Mouse (Mus musculus) midbrain, postnatal 0 days (tissue): ENCODE data around the gene Pitpnc1. TPM values are rescaled to one million over a fixed set of nuclear protein-coding genes. Genes with fewer than 3 reads are reported as not detected.

ENCODE experiments used
- ATAC-seq: fragments of 200-750 bp; cut with Nextera tagmentation; 2 replicates; pipeline ENCODE4 v1.8.0; 2017; ENCODE audit warnings: moderate number of reproducible peaks, mild to moderate bottlenecking, moderate TSS enrichment, moderate library complexity; ENCODE audit not compliant: low FRiP score
- DNase-seq: peaks from one replicate; pipeline ENCODE4 v3.0.0-alpha.2; 2015; ENCODE audit warnings: low spot score
- H3K27ac ChIP-seq: fragments of 300-500 bp; sonication (generic); 2 replicates; pipeline ENCODE4 v1.5.1; 2014; ENCODE audit warnings: low read depth, mild to moderate bottlenecking, low read length, mixed read lengths
- H3K27me3 ChIP-seq: fragments of 300-500 bp; sonication (generic); 2 replicates; pipeline ENCODE4 v1.6.1; 2014; ENCODE audit warnings: low read length, control low read depth, mixed read lengths; ENCODE audit not compliant: insufficient read depth
- H3K36me3 ChIP-seq: fragments of 300-500 bp; sonication (generic); 2 replicates; pipeline ENCODE4 v1.6.1; 2014; ENCODE audit warnings: low read length, control low read depth, mixed read lengths; ENCODE audit not compliant: insufficient read depth
- H3K4me1 ChIP-seq: fragments of 300-500 bp; sonication (generic); 2 replicates; pipeline ENCODE4 v1.6.1; 2014; ENCODE audit warnings: mild to moderate bottlenecking, control low read depth, antibody characterized with exemption, low read length, mixed read lengths; ENCODE audit not compliant: insufficient read depth
- H3K4me2 ChIP-seq: fragments of 300-500 bp; sonication (generic); 2 replicates; pipeline ENCODE4 v1.6.1; 2014; ENCODE audit warnings: low read depth, mild to moderate bottlenecking, low read length, mixed read lengths; ENCODE audit not compliant: poor library complexity, severe bottlenecking
- H3K4me3 ChIP-seq: fragments of 300-500 bp; sonication (generic); 2 replicates; pipeline ENCODE4 v1.5.1; 2014; ENCODE audit warnings: low read depth, mild to moderate bottlenecking, low read length, moderate library complexity
- H3K9ac ChIP-seq: fragments of 300-500 bp; sonication (generic); replicated peaks from 2 replicates; pipeline ENCODE4 v1.6.1; 2014; ENCODE audit warnings: mild to moderate bottlenecking, low read length, moderate library complexity, mixed read lengths; ENCODE audit not compliant: poor library complexity, severe bottlenecking
- H3K9me3 ChIP-seq: fragments of 300-500 bp; sonication (generic); 2 replicates; pipeline ENCODE4 v1.6.1; 2016; ENCODE audit warnings: low read length, control low read depth
- CTCF ChIP-seq: IDR thresholded peaks from 2 replicates; pipeline ENCODE4 v1.5.1; 2016; ENCODE audit warnings: antibody characterized with exemption, mild to moderate bottlenecking
- WGBS: fragments of 180-500 bp; shearing (Covaris S2); extraction: QIAGEN DNeasy Blood & Tissue Kit; methylation state at CpG from one replicate; pipeline ENCODE4 v1.1.7; 2014; 5-methylcytosine and 5-hydroxymethylcytosine counted together
- polyA plus RNA-seq: library from polyadenylated mRNA; unstranded; fragments of >200 nt; fragmentation: Nextera tagmentation; extraction: Ambion mirVana; gene quantifications from 2 replicates; pipeline ENCODE4 v1.2.1, GENCODE M21; 2015
- total RNA-seq: library from RNA; depleted of rRNA; stranded (reverse); fragments of >200 nt; gene quantifications from 2 replicates; pipeline ENCODE4 v1.2.3, GENCODE M21; 2014

The Pitpnc1 gene
- total and polyA plus RNA-seq, 2 experiments from 2014 or later = 54.0 to 56.5 TPM

DNA sequence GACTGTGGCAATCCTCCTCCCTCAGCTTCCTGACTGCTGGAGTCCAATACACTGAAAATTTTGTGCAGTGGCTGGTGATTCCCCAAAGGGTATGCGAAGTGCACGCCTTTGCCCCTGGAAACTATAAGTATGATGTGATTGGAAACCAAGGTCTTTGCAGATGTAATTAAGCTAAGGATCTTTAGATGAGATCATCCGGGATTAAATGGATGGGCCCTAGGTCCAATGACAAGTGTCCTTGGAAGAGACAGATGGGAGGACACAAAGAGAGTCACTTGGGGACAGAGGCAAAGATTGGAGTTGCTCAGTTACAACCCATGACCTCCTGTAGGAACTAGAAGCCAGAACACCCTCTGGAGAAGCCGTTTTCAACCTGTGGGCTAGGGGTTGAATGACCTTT, 233.0 kb downstream of the Pitpnc1 start:
- H3K27ac ChIP-seq = no peak overlapping the region
- DNase-seq (no peak), ATAC-seq (no peak)
- no peaks in the 10 kb centered on the region for H3K4me1 ChIP-seq
- 0 out of 2 replicates have a peak, but pooled peaks cover 2% of the 10 kb centered on the region for H3K36me3 ChIP-seq
- TF ChIP-seq CTCF = no peak
- no peak overlapping the region for H3K9ac ChIP-seq
- whole genome bisulfite sequencing = 97% methylated on average over 4 of the region's 4 CpGs
- H3K27me3 ChIP-seq = no peaks in the 10 kb centered on the region
- H3K9me3 ChIP-seq = no peaks in the 10 kb centered on the region
- H3K4me3 ChIP-seq = no peak overlapping the region
- no peak overlapping the region for H3K4me2 ChIP-seq

DNA sequence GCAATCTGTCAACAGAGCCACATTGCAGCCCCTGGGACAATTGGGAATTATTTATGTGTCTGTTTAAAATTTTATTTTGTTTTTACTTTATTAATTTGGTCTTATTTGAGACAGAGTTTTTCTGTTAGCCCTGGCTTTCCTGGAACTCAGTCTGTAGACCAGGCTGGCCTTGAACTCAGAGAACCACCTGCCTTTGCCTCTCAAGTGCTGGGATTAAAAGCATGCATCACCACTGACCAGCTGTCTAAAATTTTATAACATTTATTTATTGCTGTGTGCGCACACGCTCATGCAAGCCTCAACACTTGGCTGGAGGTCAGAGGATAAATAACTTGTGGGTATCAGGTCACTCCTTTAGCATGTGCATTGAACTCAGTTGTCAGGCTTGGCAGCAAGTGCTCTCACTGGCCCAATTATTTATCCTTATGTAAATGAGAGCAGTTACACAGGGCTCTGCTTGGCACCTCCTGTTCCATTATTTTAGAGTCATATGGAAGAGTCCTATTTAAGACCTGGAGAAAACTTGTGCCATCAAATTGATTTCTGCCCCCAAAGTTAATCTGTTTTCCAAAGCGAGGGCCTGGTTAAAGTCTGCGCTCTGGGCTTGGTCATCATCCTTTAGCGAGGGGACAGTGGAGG, 237.1 kb downstream of the Pitpnc1 start:
- no peak for ATAC-seq
- Histone ChIP-seq H3K27ac (no peak overlapping the region), H3K4me1 (no peaks in the 10 kb centered on the region), H3K27me3 (no peaks in the 10 kb centered on the region), H3K9me3 (no peaks in the 10 kb centered on the region), H3K36me3 (peaks cover 9% of the 10 kb centered on the region; the same call in 1 of the 2 replicates), H3K4me3 (no peak overlapping the region), H3K9ac (no peak overlapping the region), H3K4me2 (no peak overlapping the region)
- 85% methylated on average over 5 of the region's 5 CpGs for WGBS
- TF ChIP-seq CTCF = no peak
- no peak for DNase-seq

DNA sequence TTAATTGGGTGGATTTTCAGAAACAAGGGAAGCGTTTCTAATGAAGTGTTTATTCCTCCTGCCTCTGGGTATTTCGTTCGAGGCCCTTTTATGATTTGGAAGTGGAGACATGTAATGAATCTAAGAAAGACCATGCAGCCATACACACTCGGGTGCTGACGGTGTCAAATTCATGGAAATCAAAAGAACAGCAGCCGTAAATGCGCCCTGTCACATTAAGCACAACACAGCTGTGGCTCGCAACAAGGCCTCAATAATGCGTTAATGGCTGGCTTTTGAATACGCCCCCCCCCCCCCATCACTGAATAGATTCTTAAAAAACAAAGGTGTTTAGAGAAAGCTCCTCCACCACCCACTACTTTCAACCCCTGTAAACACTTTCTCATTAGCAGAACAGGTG, 240.4 kb downstream of the Pitpnc1 start:
- no peaks in the 10 kb centered on the region for H3K4me1 ChIP-seq
- no peak for ATAC-seq
- 64% methylated on average over 10 of the region's 10 CpGs for WGBS
- no peak overlapping the region for H3K4me3 ChIP-seq
- no peak overlapping the region for H3K9ac ChIP-seq
- no peak for TF ChIP-seq CTCF
- H3K9me3 ChIP-seq = no peaks in the 10 kb centered on the region
- DNase-seq = no peak
- no peaks in the 10 kb centered on the region for H3K27me3 ChIP-seq
- no peak overlapping the region for H3K4me2 ChIP-seq
- H3K27ac ChIP-seq = no peak overlapping the region
- H3K36me3 ChIP-seq = peaks cover 12% of the 10 kb centered on the region; the same call in 1 of the 2 replicates

DNA sequence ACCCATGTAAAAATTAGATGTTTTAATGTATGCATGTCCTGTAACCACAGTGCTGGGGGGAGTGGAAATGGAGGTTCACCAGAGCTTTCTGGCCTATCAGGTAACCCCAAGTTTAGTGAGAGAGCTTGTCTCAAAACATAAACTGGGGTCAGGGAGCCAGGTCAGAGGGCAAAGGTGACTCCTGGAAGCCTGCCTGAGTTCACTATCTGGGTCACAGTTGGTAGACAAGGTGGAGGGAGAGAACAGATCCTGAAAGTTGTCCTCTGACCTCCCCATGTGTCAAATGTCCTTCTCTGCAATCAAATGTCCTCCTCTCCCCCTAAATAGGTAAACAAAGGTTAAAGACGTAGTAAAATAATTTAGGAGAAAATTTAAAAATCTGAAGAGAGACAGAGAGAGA, 244.1 kb downstream of the Pitpnc1 start:
- no peak for ATAC-seq
- no peak overlapping the region for H3K4me3 ChIP-seq
- peaks cover 5% of the 10 kb centered on the region; the same call in 1 of the 2 replicates for H3K4me1 ChIP-seq
- no peak for TF ChIP-seq CTCF
- H3K9me3 ChIP-seq = no peaks in the 10 kb centered on the region
- H3K4me2 ChIP-seq = no peak overlapping the region
- no peaks in the 10 kb centered on the region for H3K27me3 ChIP-seq
- H3K27ac ChIP-seq = no peak overlapping the region
- no peak overlapping the region for H3K9ac ChIP-seq
- no peak for DNase-seq
- WGBS = 96% methylated on average over 1 of the region's 1 CpGs
- peaks cover 5% of the 10 kb centered on the region; the same call in 1 of the 2 replicates for H3K36me3 ChIP-seq

DNA sequence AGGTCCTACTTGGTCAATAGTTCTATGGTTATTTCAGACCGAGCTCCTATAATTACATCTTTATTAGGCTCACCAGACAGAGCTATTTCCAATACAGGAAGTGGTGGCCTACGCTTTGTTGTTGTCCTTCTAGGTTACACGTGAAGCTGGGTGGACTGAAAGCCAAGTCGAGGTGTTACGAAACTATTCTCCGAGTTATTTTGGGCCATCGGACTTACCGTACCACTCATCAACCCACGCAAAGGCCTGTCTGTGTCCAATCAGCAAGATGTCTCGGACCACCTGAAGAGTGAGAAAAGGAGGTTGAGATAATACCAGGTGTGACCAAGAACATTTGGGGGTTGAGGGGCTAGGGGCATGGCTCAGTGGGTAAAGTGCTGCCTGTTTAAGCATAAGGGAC, 244.5 kb downstream of the Pitpnc1 start:
- Histone ChIP-seq H3K36me3 (peaks cover 5% of the 10 kb centered on the region; the same call in 1 of the 2 replicates), H3K9ac (no peak overlapping the region), H3K4me3 (no peak overlapping the region), H3K4me2 (no peak overlapping the region), H3K27me3 (no peaks in the 10 kb centered on the region), H3K4me1 (peaks cover 5% of the 10 kb centered on the region; the same call in 1 of the 2 replicates), H3K27ac (no peak overlapping the region), H3K9me3 (no peaks in the 10 kb centered on the region)
- ATAC-seq = no peak
- no peak for DNase-seq
- TF ChIP-seq CTCF = no peak
- WGBS = 96% methylated on average over 10 of the region's 10 CpGs

DNA sequence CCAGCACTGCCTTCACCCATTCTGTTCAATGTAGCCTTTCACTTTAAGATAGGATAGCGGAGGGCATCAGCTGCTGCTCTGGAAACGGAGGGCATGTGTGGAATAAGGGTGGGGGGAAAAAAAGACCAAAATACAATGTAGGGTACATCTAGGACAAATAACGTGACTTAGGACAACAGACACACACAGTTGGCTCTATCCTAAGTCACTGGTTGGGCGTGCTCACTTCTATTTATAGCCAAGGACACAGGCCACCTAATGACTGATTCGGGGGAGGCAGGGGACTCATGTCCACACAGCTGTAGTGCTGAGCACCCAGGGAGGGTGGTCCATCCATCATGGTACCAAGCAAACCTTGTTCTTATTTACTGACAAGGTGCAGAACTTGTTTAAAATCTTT, 245.2 kb downstream of the Pitpnc1 start:
- DNase-seq (no peak), ATAC-seq (no peak)
- no peaks in the 10 kb centered on the region for H3K27me3 ChIP-seq
- no peak for TF ChIP-seq CTCF
- no peak overlapping the region for H3K27ac ChIP-seq
- no peak overlapping the region for H3K9ac ChIP-seq
- no peak overlapping the region for H3K4me2 ChIP-seq
- no peaks in the 10 kb centered on the region for H3K9me3 ChIP-seq
- H3K4me1 ChIP-seq = peaks cover 5% of the 10 kb centered on the region; the same call in 1 of the 2 replicates
- H3K4me3 ChIP-seq = no peak overlapping the region
- WGBS = 87% methylated on average over 5 of the region's 5 CpGs
- peaks cover 5% of the 10 kb centered on the region; the same call in 1 of the 2 replicates for H3K36me3 ChIP-seq
